Mouse (Mus musculus): Measurements from ENCODE around the gene Rnaseh2c. TPM values are rescaled to one million over a fixed set of nuclear protein-coding genes. Genes with fewer than 3 reads are reported as not detected.

Rnaseh2c gene
- polyA plus RNA-seq, 1 experiment from 2014 or later, result 64.7 TPM

DNA sequence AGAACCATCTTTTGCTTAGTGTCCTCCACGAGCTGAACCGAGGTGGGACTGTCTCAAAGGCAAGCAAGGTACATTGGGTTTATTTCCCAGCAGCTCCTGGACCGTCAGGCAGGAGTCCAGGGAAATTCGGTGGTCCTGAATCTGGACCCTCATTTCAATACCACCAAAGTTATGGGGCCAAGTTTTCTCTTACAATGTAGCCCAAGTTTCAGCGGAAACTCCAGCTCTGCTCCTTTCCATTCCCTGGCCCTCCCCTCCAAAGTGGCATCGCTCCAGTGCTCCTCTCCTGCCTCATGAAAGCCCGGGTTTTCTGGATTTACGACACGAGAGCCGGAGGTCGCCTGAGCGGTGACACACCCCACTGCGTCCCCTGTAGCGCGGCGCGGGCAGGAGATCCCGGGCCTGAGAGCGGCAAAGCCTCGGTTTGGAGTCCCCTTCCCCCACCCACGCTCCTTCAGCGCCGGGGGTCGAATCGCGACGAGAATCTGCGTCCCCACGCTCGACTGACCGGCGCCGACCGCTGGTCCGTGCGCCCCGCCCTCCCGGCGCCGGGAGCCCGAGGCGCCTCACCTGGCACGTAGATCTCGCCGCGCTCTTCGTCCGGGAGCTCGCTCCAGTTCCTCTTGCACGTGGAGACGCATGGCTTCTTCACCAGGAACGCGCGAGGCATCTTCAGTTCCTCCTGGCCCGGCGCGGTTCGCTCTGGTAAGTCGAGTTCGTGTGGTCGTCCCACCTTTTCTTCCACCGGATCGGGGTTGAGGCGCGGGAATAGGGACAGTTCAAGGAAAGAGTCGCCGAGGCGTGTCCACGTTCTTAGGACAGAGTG lies 41.8 kb upstream of the Rnaseh2c start:
- ATAC-seq (ENCODE audit: low FRiP score, low TSS enrichment) (peak; percentile 1; the same call in 1 of the 2 replicates), DNase-seq (ENCODE audit: low spot score) (peak; percentile 58)
- Histone ChIP-seq H3K4me2 (replicated peaks; ENCODE audit: low read depth) (peak overlapping the region; percentile 58), H3K9me3 (ENCODE audit: control insufficient read depth, low read length) (no peaks in the 10 kb centered on the region), H3K27ac (replicated peaks) (peak overlapping the region; percentile 77), H3K4me3 (ENCODE audit: low read depth, low read length) (peak overlapping the region; percentile 50), H3K36me3 (ENCODE audit: control insufficient read depth, insufficient read depth, low read length) (no peaks in the 10 kb centered on the region), H3K27me3 (ENCODE audit: control insufficient read depth, insufficient read depth, low read length) (no peaks in the 10 kb centered on the region), H3K4me1 (replicated peaks; ENCODE audit: control insufficient read depth, insufficient read depth) (no peaks in the 10 kb centered on the region), H3K9ac (ENCODE audit: low read length) (peak overlapping the region; percentile 54)
- no peak for TF ChIP-seq CTCF (IDR thresholded peaks at IDR 0.05; ENCODE audit: low read depth)
- TF ChIP-seq EP300 (optimal IDR thresholded peaks at IDR 0.05), result no peak
- WGBS, result 1% methylated on average over 61 of the region's 69 CpGs

- WGBS, result 2% methylated on average over 57 of the region's 57 CpGs
- Histone ChIP-seq H3K36me3 (ENCODE audit: control insufficient read depth, insufficient read depth, low read length) (no peaks in the 10 kb centered on the region), H3K4me3 (ENCODE audit: low read depth, low read length) (peak within 1 kb of the TSS; percentile 50), H3K9ac (ENCODE audit: low read length) (peak within 1 kb of the TSS; percentile 54), H3K4me1 (replicated peaks; ENCODE audit: control insufficient read depth, insufficient read depth) (no peaks in the 10 kb centered on the region), H3K27me3 (ENCODE audit: control insufficient read depth, insufficient read depth, low read length) (no peaks in the 10 kb centered on the region), H3K9me3 (ENCODE audit: control insufficient read depth, low read length) (no peaks in the 10 kb centered on the region), H3K27ac (replicated peaks) (peak within 1 kb of the TSS; percentile 86), H3K4me2 (replicated peaks; ENCODE audit: low read depth) (peak within 1 kb of the TSS; percentile 58)
- DNase-seq (ENCODE audit: low spot score) (peak; percentile 92), ATAC-seq (ENCODE audit: low FRiP score, low TSS enrichment) (peak; percentile 84)
- TF ChIP-seq EP300 (optimal IDR thresholded peaks at IDR 0.05) (peak; percentile 28), CTCF (IDR thresholded peaks at IDR 0.05; ENCODE audit: low read depth) (no peak)
These were observed 41.1 kb upstream of the Rnaseh2c start, which contains the start of gene Ovol1 for GRCm38 (mm10) chr19:5560457-5561041. TSS of gene Ovol1 (minus strand) at chr19:5560646.

DNA sequence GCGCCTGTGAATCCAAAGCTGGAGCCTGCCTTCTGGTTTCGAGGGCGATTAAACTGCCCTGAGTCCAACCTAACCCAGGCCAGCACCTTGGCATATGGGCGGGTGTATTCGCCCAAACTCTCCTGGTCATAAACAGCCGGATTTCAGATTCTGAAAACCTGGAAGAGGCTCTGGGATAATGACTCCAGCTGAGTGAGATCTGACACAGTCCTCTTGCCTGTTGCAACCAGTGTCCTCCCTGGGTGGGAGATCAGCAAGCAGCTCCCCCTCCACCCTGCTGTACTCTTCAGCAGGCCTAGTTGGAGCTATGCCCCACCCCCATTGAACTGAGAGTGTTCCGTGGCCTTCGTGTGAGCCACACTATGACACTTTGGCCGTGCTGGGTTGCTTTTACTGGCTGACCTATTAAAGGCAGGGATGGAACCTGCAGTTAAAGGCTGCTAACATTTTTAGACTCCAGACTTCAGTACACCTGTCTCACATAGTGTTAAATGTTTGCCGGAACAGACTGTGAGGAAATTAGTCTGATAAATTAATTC lies 40.4 kb upstream of the Rnaseh2c start:
- no peaks in the 10 kb centered on the region for H3K27me3 ChIP-seq (ENCODE audit: control insufficient read depth, insufficient read depth, low read length)
- H3K36me3 ChIP-seq (ENCODE audit: control insufficient read depth, insufficient read depth, low read length), result no peaks in the 10 kb centered on the region
- peak overlapping the region; percentile 86 for H3K27ac ChIP-seq (replicated peaks)
- peak overlapping the region; percentile 50 for H3K4me3 ChIP-seq (ENCODE audit: low read depth, low read length)
- ATAC-seq (ENCODE audit: low FRiP score, low TSS enrichment), result peak; percentile 9; the same call in 1 of the 2 replicates
- DNase-seq (ENCODE audit: low spot score), result peak; percentile 54
- no peaks in the 10 kb centered on the region for H3K4me1 ChIP-seq (replicated peaks; ENCODE audit: control insufficient read depth, insufficient read depth)
- WGBS, result 18% methylated on average over 10 of the region's 10 CpGs
- H3K9ac ChIP-seq (ENCODE audit: low read length), result peak overlapping the region; percentile 47
- TF ChIP-seq CTCF (IDR thresholded peaks at IDR 0.05; ENCODE audit: low read depth), result no peak
- TF ChIP-seq EP300 (optimal IDR thresholded peaks at IDR 0.05), result no peak
- peak overlapping the region; percentile 58 for H3K4me2 ChIP-seq (replicated peaks; ENCODE audit: low read depth)
- H3K9me3 ChIP-seq (ENCODE audit: control insufficient read depth, low read length), result no peaks in the 10 kb centered on the region

GRCm38 (mm10) chr19:5561886-5562285 lies 39.8 kb upstream of the Rnaseh2c start:
- Histone ChIP-seq H3K36me3 (ENCODE audit: control insufficient read depth, insufficient read depth, low read length) (no peaks in the 10 kb centered on the region), H3K4me1 (replicated peaks; ENCODE audit: control insufficient read depth, insufficient read depth) (no peaks in the 10 kb centered on the region), H3K4me3 (ENCODE audit: low read depth, low read length) (no peak overlapping the region; the same call in 1 of the 2 replicates), H3K9ac (ENCODE audit: low read length) (peak overlapping the region; percentile 27; the same call in 1 of the 2 replicates), H3K4me2 (replicated peaks; ENCODE audit: low read depth) (no peak overlapping the region), H3K27me3 (ENCODE audit: control insufficient read depth, insufficient read depth, low read length) (no peaks in the 10 kb centered on the region), H3K27ac (replicated peaks) (peak overlapping the region; percentile 25), H3K9me3 (ENCODE audit: control insufficient read depth, low read length) (no peaks in the 10 kb centered on the region)
- WGBS, result 44% methylated on average over 3 of the region's 3 CpGs
- ATAC-seq (ENCODE audit: low FRiP score, low TSS enrichment), result no peak
- DNase-seq (ENCODE audit: low spot score), result peak; percentile 53
- no peak for TF ChIP-seq CTCF (IDR thresholded peaks at IDR 0.05; ENCODE audit: low read depth)
- TF ChIP-seq EP300 (optimal IDR thresholded peaks at IDR 0.05), result no peak

DNA sequence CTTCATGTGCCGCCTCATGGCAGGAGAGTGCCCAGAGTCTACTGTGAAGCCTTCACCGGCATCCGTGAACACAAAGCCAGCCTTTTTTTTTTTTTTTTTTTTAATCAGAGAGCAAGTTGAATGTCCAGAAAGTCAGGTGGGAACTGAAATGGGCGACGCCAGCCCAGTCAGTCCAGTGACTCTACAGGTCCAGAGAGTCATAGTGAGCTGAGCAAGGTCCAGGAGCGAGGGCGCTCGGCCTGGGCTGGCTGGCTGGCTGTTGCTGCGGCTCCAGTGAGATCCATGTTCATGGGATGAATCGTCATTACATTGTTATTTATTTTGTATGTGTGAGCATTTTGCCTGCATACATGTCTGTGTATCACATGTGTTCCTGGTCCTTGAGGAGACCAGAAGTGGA lies 38.9 kb upstream of the Rnaseh2c start:
- ATAC-seq (ENCODE audit: low FRiP score, low TSS enrichment) (no peak), DNase-seq (ENCODE audit: low spot score) (no peak)
- H3K4me1 ChIP-seq (replicated peaks; ENCODE audit: control insufficient read depth, insufficient read depth), result no peaks in the 10 kb centered on the region
- 89% methylated on average over 10 of the region's 10 CpGs for WGBS
- no peak overlapping the region for H3K4me2 ChIP-seq (replicated peaks; ENCODE audit: low read depth)
- no peak overlapping the region for H3K4me3 ChIP-seq (ENCODE audit: low read depth, low read length)
- H3K9me3 ChIP-seq (ENCODE audit: control insufficient read depth, low read length), result no peaks in the 10 kb centered on the region
- no peak overlapping the region for H3K27ac ChIP-seq (replicated peaks)
- TF ChIP-seq EP300 (optimal IDR thresholded peaks at IDR 0.05), result no peak
- no peak for TF ChIP-seq CTCF (IDR thresholded peaks at IDR 0.05; ENCODE audit: low read depth)
- H3K36me3 ChIP-seq (ENCODE audit: control insufficient read depth, insufficient read depth, low read length), result no peaks in the 10 kb centered on the region
- no peak overlapping the region for H3K9ac ChIP-seq (ENCODE audit: low read length)
- no peaks in the 10 kb centered on the region for H3K27me3 ChIP-seq (ENCODE audit: control insufficient read depth, insufficient read depth, low read length)
